Mouse (Mus musculus): ENCODE results near the gene Gm5129.

- TF ChIP-seq EP300 (IDR thresholded peaks at IDR 0.05; ENCODE audit: low read depth in 1 of 2, low read length in 2 of 2) (no peak), HCFC1 (IDR thresholded peaks at IDR 0.05; ENCODE audit: low read depth, low read length) (no peak), ZNF384 (IDR thresholded peaks at IDR 0.05; ENCODE audit: low read depth, low read length) (no peak), CTCF (IDR thresholded peaks at IDR 0.05 in 2 of 3, conservative IDR thresholded peaks at IDR 0.05 in 1 of 3; ENCODE audit: control insufficient read depth in 1 of 3, insufficient read depth in 1 of 3, low read depth in 2 of 3, low read length in 3 of 3, poor library complexity in 1 of 3, severe bottlenecking in 1 of 3) (no peak), MAX (IDR thresholded peaks at IDR 0.05; ENCODE audit: low read length) (no peak), ZC3H11A (IDR thresholded peaks at IDR 0.05; ENCODE audit: low read depth, low read length) (no peak), POLR2A (IDR thresholded peaks at IDR 0.05; ENCODE audit: control insufficient read depth in 1 of 2, insufficient read depth in 1 of 2, low read depth in 1 of 2, low read length in 2 of 2, poor library complexity in 1 of 2) (no peak), ETS1 (IDR thresholded peaks at IDR 0.05; ENCODE audit: low read depth, low read length) (no peak)
Observed at GRCm38 (mm10) chr5:29699520-29700202, 36.1 kb downstream of the Gm5129 start.

All from MEL (cell line).